Mouse (Mus musculus) testis, adult 2 months (tissue): ENCODE results near the gene Gnat1. TPM values are rescaled to one million over a fixed set of nuclear protein-coding genes. Genes with fewer than 3 reads are reported as not detected.

ENCODE experiments used
- H3K27ac ChIP-seq: fragments of 200-500 bp; 2 replicates; pipeline ENCODE4 v1.5.1; 2012; ENCODE audit warnings: low read depth, low read length; ENCODE audit not compliant: control insufficient read depth, insufficient read depth
- H3K27me3 ChIP-seq: fragments of 200-500 bp; 2 replicates; pipeline ENCODE4 v1.6.1; 2012; ENCODE audit warnings: mild to moderate bottlenecking, low read length, moderate library complexity; ENCODE audit not compliant: control insufficient read depth, insufficient read depth
- H3K36me3 ChIP-seq: fragments of 200-500 bp; 2 replicates; pipeline ENCODE4 v1.6.1; 2012; ENCODE audit warnings: mild to moderate bottlenecking, low read length; ENCODE audit not compliant: control insufficient read depth, insufficient read depth
- H3K4me1 ChIP-seq: fragments of 200-500 bp; 2 replicates; pipeline ENCODE4 v1.6.1; 2012; ENCODE audit warnings: low read length; ENCODE audit not compliant: control insufficient read depth, insufficient read depth
- H3K4me3 ChIP-seq: fragments of 200-500 bp; 2 replicates; pipeline ENCODE4 v1.5.1; 2012; ENCODE audit warnings: low read depth, mild to moderate bottlenecking, low read length, moderate library complexity, mixed read lengths; ENCODE audit not compliant: control insufficient read depth
- CTCF ChIP-seq: fragments of 200-500 bp; IDR thresholded peaks from 2 replicates; pipeline ENCODE4 v1.5.1; 2012; ENCODE audit warnings: low read depth, mild to moderate bottlenecking, inconsistent platforms, low read length, moderate library complexity; ENCODE audit not compliant: control insufficient read depth, insufficient read depth, insufficient replicate concordance
- POLR2A ChIP-seq: fragments of 200-500 bp; IDR thresholded peaks from 2 replicates; pipeline ENCODE4 v1.6.1; 2012; ENCODE audit warnings: low read depth, mild to moderate bottlenecking, inconsistent platforms, low read length, moderate library complexity; ENCODE audit not compliant: control insufficient read depth
- polyA plus RNA-seq: library from polyadenylated mRNA; depleted of rRNA; stranded (reverse); fragments of >200 nt; gene quantifications from 2 replicates; pipeline ENCODE4 v1.2.3, GENCODE M21; 2012

Gene Gnat1
- polyA plus RNA-seq, 1 experiment, result 0.12 TPM

DNA sequence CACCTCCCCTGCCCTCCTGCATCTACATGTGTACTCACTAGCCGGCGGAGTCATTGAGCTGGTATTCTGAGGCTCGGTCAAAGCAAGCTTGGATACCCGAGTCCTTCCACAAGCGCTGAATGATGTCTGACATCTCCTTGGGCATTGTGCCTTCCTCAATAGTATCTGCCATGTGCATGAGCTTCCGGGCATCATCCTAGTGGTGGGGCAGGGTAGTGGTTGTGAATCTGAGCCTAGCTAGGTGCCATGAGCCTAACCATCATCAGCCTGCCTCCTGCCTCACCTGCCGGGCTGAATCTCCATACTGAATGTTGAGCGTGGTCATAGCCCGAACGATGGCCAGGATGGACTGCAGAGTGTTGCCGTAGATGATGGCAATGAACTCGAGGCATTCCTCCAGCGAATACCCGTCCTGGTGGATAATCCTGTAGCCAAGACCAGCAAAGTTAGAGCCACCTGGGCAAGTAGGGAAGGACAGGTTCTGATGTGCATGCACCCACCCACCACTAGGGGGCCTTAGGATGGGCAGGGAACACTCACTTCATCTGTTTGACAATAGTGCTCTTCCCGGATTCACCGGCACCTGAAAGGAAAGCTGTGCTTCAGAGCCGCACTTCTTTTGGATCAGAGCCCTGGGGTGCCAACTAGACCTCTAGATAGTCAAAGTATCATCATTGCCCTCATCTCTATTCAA lies 2.3 kb downstream of the Gnat1 start:
- Histone ChIP-seq H3K4me1 (peaks cover 14% of the 10 kb centered on the region), H3K27me3 (no peaks in the 10 kb centered on the region), H3K36me3 (no peaks in the 10 kb centered on the region), H3K4me3 (peak overlapping the region; percentile 5; the same call in 1 of the 2 replicates), H3K27ac (no peak overlapping the region)
- TF ChIP-seq CTCF (peak; percentile 91), POLR2A (no peak)

DNA sequence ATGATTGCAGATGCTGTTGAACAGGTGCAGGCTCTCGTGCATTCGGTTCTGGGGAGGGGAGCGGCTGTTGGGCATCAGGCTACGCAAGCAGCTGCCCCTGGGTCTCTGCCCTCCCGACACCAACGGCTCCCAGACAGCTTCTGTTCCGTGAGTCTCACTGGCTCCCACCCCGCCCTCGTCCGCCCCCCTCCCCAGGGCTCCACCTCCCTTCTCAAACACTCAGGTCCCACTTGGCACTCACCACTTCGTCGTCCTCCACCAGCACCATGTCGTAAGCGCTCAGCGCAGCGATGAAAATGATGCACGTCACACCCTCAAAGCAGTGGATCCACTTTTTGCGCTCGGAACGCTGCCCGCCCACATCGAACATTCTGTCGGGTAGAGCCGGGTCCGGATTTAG lies 3.2 kb downstream of the Gnat1 start:
- Histone ChIP-seq H3K27ac (no peak overlapping the region), H3K4me1 (peaks cover 14% of the 10 kb centered on the region), H3K4me3 (peak overlapping the region; percentile 49), H3K27me3 (no peaks in the 10 kb centered on the region), H3K36me3 (no peaks in the 10 kb centered on the region)
- TF ChIP-seq POLR2A (no peak), CTCF (no peak)

- Histone ChIP-seq H3K27ac (no peak overlapping the region), H3K27me3 (no peaks in the 10 kb centered on the region)
Measured at GRCm38 (mm10) chr9:107675671-107676301, 3.7 kb downstream of the Gnat1 start.

DNA sequence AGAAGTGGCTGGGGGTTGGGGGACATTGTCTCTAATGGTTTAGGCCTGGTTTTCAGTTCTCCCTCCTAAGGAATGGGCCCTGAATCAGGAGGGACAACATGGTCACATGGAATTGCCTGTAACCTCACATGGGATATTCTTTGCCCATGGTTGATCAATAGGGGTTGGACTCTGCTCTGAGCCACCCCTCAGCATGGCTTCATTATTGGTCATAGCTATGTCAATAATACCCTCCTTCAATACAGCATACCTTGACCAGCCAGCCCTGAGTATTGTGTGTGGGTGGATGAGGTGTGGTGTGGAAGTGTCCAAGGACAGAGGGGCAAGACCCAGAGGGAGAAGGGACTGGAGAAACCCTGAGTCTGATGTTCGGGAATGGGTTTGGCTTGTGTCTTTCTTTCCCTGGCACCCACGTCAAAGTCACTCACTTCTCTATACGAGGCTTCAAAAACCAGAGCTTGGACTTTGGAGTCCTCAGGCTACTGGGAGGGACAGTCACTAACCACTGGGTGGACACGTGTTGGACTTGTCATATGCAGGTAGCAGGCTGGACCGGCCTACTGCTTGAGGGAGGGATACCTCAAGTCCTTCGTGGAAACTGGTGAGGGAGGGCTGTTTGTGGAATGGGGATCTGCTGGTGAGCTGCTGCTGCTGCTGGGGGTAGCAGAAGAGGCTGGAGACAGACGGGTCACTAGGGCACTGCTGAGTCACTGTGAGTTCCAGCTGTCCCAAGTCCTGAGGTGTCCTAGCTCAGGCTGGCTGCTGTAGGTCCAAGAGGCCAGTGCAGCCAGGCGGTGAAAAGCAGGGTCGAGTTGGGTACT lies 4.7 kb downstream of the Gnat1 start:
- Histone ChIP-seq H3K27ac (no peak overlapping the region), H3K36me3 (no peaks in the 10 kb centered on the region), H3K4me1 (peaks cover 14% of the 10 kb centered on the region), H3K27me3 (no peaks in the 10 kb centered on the region), H3K4me3 (no peak overlapping the region)
- no peak for TF ChIP-seq CTCF
- no peak for TF ChIP-seq POLR2A

More at GRCm38 (mm10) chr9:107675671-107676301, 3.7 kb downstream of the Gnat1 start:
- peak overlapping the region; percentile 18 for H3K4me3 ChIP-seq
- TF ChIP-seq POLR2A, result no peak
- peak; percentile 70; the same call in 1 of the 2 replicates for TF ChIP-seq CTCF
- peaks cover 14% of the 10 kb centered on the region for H3K4me1 ChIP-seq
- H3K36me3 ChIP-seq, result no peaks in the 10 kb centered on the region

DNA sequence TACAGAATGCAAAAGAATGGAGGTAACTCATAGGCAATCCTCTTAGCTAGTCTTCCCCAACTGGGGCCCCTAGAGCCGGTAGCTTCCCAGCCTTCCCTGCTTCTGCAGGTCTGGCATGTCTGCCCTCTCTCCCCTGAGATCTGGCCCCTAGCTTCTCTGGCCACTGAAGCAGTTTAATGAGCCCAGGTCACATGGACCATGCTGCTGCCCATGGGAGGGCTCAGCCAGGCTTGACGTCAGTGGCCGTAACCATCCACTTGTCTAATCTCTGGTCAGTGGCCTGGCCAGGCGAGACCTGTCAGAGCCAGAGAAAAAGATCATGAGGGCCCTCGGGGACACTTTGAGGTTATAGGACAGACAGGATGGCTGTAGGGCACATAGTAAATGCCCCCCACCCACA lies 9.3 kb downstream of the Gnat1 start:
- H3K4me3 ChIP-seq, result no peak overlapping the region
- peaks cover 3% of the 10 kb centered on the region; the same call in 1 of the 2 replicates for H3K4me1 ChIP-seq
- no peaks in the 10 kb centered on the region for H3K36me3 ChIP-seq
- H3K27me3 ChIP-seq, result no peaks in the 10 kb centered on the region; the same call in 1 of the 2 replicates
- TF ChIP-seq CTCF (no peak), POLR2A (no peak)
- H3K27ac ChIP-seq, result no peak overlapping the region

GRCm38 (mm10) chr9:107669480-107669945 lies 10.0 kb downstream of the Gnat1 start, which contains the start of gene Slc38a3:
Slc38a3 (minus strand) TSS chr9:107669530.
- TF ChIP-seq POLR2A (no peak), CTCF (no peak)
- Histone ChIP-seq H3K4me1 (peaks cover 3% of the 10 kb centered on the region; the same call in 1 of the 2 replicates), H3K27me3 (no peaks in the 10 kb centered on the region; the same call in 1 of the 2 replicates), H3K4me3 (no peak within 1 kb of the TSS), H3K36me3 (no peaks in the 10 kb centered on the region), H3K27ac (no peak within 1 kb of the TSS)

DNA sequence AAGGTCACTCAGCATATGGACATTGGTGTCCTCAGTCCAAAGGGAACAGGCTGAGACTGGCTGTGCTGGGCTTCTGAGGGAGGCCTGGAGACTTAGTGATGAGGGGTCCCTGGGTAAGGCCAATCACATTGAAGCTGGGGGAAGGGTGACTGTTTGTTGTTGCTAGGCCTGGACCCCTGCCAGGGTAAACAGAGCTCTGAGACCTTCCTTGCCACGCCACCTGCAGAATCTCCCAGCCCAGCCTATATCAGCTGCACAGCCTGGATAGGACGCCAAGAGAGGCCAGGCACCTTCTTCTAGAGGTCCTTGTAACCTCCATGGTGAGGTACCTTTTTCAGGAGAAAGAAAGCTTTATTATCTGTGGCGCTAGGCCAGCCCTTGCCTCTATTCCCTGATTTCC lies 10.6 kb downstream of the Gnat1 start:
- Histone ChIP-seq H3K27ac (no peak overlapping the region), H3K36me3 (no peaks in the 10 kb centered on the region), H3K4me1 (peaks cover 3% of the 10 kb centered on the region; the same call in 1 of the 2 replicates), H3K4me3 (no peak overlapping the region), H3K27me3 (no peaks in the 10 kb centered on the region; the same call in 1 of the 2 replicates)
- TF ChIP-seq POLR2A, result no peak
